Mouse (Mus musculus) cerebellum, adult (tissue): ENCODE measurements at regions not wholly inside any gene's neighbourhood (a gene's known extent, or its start where the extent isn't known, plus 50 kb on each side); places are given as distances from the start of the nearest gene placed in this dataset.

ENCODE experiments used
- ATAC-seq: cut with Nextera tagmentation; 2 replicates; pipeline ENCODE4 v1.9.2; 2017; ENCODE audit warnings: mild to moderate bottlenecking, moderate library complexity, mixed read lengths; ENCODE audit not compliant: insufficient number of reproducible peaks, low FRiP score, low TSS enrichment

- ATAC-seq, result no peak
Measured at GRCm38 (mm10) chr2:144123395-144124034, 90.7 kb downstream of the Banf2 start.

GRCm38 (mm10) chr2:144127082-144128037 is 94.5 kb downstream of the Banf2 start:
- ATAC-seq, result no peak

- no peak for ATAC-seq
Measured at GRCm38 (mm10) chr2:144128038-144128402, 95.2 kb downstream of the Banf2 start.

GRCm38 (mm10) chr2:144128527-144128926 is 95.7 kb downstream of the Banf2 start:
- no peak for ATAC-seq

GRCm38 (mm10) chr2:144133806-144134574 is 101.1 kb downstream of the Banf2 start:
- no peak for ATAC-seq

- no peak for ATAC-seq
Measured at GRCm38 (mm10) chr2:144134575-144134958, 101.7 kb downstream of the Banf2 start.

- ATAC-seq, result no peak
Measured at GRCm38 (mm10) chr2:144135586-144135985, 102.7 kb downstream of the Banf2 start.

- ATAC-seq, result peak; percentile 43; the same call in 1 of the 2 replicates
Measured at GRCm38 (mm10) chr2:144143620-144144384, 110.9 kb downstream of the Banf2 start.

- ATAC-seq, result peak; percentile 81
Measured at GRCm38 (mm10) chr2:144144486-144145136, 111.8 kb downstream of the Banf2 start.

GRCm38 (mm10) chr2:144156456-144157211 is 113.8 kb upstream of the Mgme1 start:
- no peak for ATAC-seq

- ATAC-seq, result no peak
Measured at GRCm38 (mm10) chr2:144157343-144157742, 113.1 kb upstream of the Mgme1 start.

GRCm38 (mm10) chr2:144158256-144158655 is 112.2 kb upstream of the Mgme1 start:
- ATAC-seq, result no peak

GRCm38 (mm10) chr2:144159854-144160331 is 110.6 kb upstream of the Mgme1 start:
- no peak for ATAC-seq

- no peak for ATAC-seq
Measured at GRCm38 (mm10) chr2:144160434-144160833, 110.0 kb upstream of the Mgme1 start.

GRCm38 (mm10) chr2:144161852-144162251 is 108.6 kb upstream of the Mgme1 start:
- no peak for ATAC-seq

GRCm38 (mm10) chr2:144164102-144164501 is 106.4 kb upstream of the Mgme1 start:
- no peak for ATAC-seq

GRCm38 (mm10) chr2:144164986-144165821 is 105.3 kb upstream of the Mgme1 start:
- ATAC-seq, result peak; percentile 77
